Mouse (Mus musculus): ENCODE results near the gene Col18a1. TPM values are rescaled to one million over a fixed set of nuclear protein-coding genes. Genes with fewer than 3 reads are reported as not detected.

Gene Col18a1
- polyA plus RNA-seq, 1 experiment from 2014 or later = 178 TPM

DNA sequence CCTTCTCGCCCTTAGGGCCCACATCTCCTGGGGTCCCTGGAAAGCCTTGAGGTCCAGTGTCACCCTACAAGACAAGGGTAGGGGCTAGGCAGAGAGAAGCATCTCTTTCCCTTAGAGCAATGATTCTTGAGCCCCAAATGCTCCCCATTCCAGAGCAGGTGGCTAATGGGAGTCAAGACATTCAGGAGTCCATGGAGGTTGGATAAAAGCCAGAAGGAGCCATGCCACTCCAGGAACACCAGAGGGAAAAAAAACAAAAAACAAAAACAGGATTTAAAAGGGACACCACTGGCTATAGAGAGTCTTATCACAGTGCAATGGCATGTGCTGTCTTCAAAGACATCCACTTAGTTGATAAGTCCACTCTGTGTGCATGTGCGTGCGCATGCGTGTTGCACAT, 87.9 kb downstream of the Col18a1 start:
- DNase-seq (ENCODE audit: low spot score) = no peak
- Histone ChIP-seq H3K9ac (ENCODE audit: low read depth, low read length) (no peak overlapping the region), H3K36me3 (ENCODE audit: insufficient read depth, low read length) (peaks cover 42% of the 10 kb centered on the region), H3K9me3 (replicated peaks; ENCODE audit: low read length) (no peaks in the 10 kb centered on the region), H3K27me3 (ENCODE audit: insufficient read depth, low read length) (no peaks in the 10 kb centered on the region), H3K4me1 (replicated peaks; ENCODE audit: insufficient read depth, low read length) (no peaks in the 10 kb centered on the region), H3K27ac (peak overlapping the region; percentile 60), H3K4me2 (ENCODE audit: low read length) (no peak overlapping the region), H3K4me3 (replicated peaks; ENCODE audit: low read depth, low read length) (no peak overlapping the region)
- no peak for ATAC-seq (replicated peaks; ENCODE audit: low FRiP score, low read depth)
- TF ChIP-seq CTCF (IDR thresholded peaks at IDR 0.05; ENCODE audit: low read depth) = no peak
- 96% methylated on average over 4 of the region's 4 CpGs for WGBS

DNA sequence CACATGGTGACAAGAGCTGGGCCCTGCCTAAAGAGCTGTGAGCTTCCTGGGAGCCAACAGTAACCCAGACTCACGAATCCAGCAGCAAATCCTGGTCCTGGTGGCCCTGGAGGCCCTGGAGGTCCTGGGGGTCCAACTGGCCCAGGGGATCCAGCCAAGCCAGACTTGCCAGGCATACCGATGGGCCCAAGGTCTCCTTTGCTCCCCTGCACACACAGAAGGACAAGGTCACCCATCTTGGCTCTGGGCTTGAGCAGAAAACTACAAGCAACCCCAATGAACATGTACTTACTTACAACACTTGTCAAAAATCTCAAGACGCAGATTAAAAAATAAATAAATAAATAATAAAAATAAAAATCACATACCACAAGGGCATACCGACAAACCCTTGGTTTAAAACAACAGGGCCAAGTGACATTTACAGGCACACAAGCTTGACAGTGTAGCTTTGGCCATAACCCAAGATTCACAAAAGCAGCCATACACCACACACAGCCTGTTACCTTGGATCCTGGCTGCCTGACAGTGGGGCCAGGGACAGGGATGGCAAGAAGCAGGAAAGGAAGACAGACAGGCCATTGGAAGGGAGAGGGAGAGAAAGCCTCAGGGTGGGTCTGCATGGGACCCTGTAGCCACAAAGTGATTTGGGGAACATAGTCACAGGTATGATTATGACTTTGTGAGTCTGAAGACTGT, 91.9 kb downstream of the Col18a1 start:
- H3K36me3 ChIP-seq (ENCODE audit: insufficient read depth, low read length) = peaks cover 56% of the 10 kb centered on the region

DNA sequence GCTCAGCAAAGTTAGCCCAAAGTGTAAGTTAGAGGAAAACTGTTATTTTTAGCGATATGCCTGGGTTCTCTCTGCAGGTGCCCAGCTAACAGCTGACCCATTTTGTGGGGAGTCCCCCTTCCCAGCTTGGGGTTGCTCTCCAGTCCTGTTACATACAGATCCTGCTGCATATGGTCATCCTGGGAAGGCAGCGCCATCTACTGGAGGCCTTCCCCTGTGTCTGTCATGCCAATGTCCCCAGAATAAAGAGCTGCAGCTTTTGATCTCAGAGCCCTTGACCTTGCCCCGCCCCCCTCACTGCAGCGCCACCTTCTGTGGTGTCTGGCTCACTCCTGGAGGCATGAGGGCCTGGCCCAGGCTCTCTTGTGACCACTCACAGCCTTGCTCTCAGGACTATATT, 96.3 kb downstream of the Col18a1 start:
- peak; percentile 66 for DNase-seq (ENCODE audit: low spot score)
- H3K27ac ChIP-seq = no peak overlapping the region
- no peak overlapping the region for H3K4me2 ChIP-seq (ENCODE audit: low read length)
- 58% methylated on average over 4 of the region's 4 CpGs for WGBS
- TF ChIP-seq CTCF (IDR thresholded peaks at IDR 0.05; ENCODE audit: low read depth) = peak; percentile 80
- no peaks in the 10 kb centered on the region for H3K27me3 ChIP-seq (ENCODE audit: insufficient read depth, low read length)
- no peak for ATAC-seq (replicated peaks; ENCODE audit: low FRiP score, low read depth)
- H3K9me3 ChIP-seq (replicated peaks; ENCODE audit: low read length) = no peaks in the 10 kb centered on the region
- no peak overlapping the region for H3K4me3 ChIP-seq (replicated peaks; ENCODE audit: low read depth, low read length)
- H3K36me3 ChIP-seq (ENCODE audit: insufficient read depth, low read length) = peaks cover 49% of the 10 kb centered on the region
- no peaks in the 10 kb centered on the region for H3K4me1 ChIP-seq (replicated peaks; ENCODE audit: insufficient read depth, low read length)
- H3K9ac ChIP-seq (ENCODE audit: low read depth, low read length) = no peak overlapping the region

More for the DNA sequence above, 91.9 kb downstream of the Col18a1 start:
- no peaks in the 10 kb centered on the region for H3K4me1 ChIP-seq (replicated peaks; ENCODE audit: insufficient read depth, low read length)
- no peak for TF ChIP-seq CTCF (IDR thresholded peaks at IDR 0.05; ENCODE audit: low read depth)
- H3K4me2 ChIP-seq (ENCODE audit: low read length) = no peak overlapping the region
- H3K4me3 ChIP-seq (replicated peaks; ENCODE audit: low read depth, low read length) = no peak overlapping the region
- no peaks in the 10 kb centered on the region for H3K9me3 ChIP-seq (replicated peaks; ENCODE audit: low read length)
- 81% methylated on average over 4 of the region's 4 CpGs for WGBS
- H3K27me3 ChIP-seq (ENCODE audit: insufficient read depth, low read length) = no peaks in the 10 kb centered on the region
- H3K27ac ChIP-seq = no peak overlapping the region
- DNase-seq (ENCODE audit: low spot score) (no peak), ATAC-seq (replicated peaks; ENCODE audit: low FRiP score, low read depth) (no peak)
- no peak overlapping the region for H3K9ac ChIP-seq (ENCODE audit: low read depth, low read length)

DNA sequence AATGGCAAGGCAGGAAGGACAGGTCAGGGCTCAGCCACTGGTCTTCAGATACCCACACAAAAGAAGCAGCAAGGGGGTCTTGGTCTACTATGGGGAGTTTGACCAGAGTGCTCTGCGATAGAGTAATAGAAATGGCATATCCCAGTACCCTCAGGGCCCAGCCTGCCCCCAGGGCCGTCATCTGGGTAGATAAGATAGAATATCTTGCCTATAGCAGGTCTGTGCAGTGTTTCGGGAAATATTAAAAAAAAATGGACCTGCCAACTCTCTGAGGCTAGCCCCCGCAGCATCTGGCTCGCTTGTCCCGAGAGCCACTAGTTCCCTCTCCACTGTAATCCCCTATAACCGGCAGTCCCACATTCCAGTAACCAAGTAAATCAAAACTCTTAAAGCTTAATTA, 97.9 kb downstream of the Col18a1 start:
- Histone ChIP-seq H3K27me3 (ENCODE audit: insufficient read depth, low read length) (no peaks in the 10 kb centered on the region), H3K9ac (ENCODE audit: low read depth, low read length) (no peak overlapping the region), H3K4me2 (ENCODE audit: low read length) (no peak overlapping the region), H3K36me3 (ENCODE audit: insufficient read depth, low read length) (peaks cover 48% of the 10 kb centered on the region), H3K4me1 (replicated peaks; ENCODE audit: insufficient read depth, low read length) (no peaks in the 10 kb centered on the region), H3K27ac (no peak overlapping the region), H3K4me3 (replicated peaks; ENCODE audit: low read depth, low read length) (no peak overlapping the region), H3K9me3 (replicated peaks; ENCODE audit: low read length) (no peaks in the 10 kb centered on the region)
- no peak for TF ChIP-seq CTCF (IDR thresholded peaks at IDR 0.05; ENCODE audit: low read depth)
- DNase-seq (ENCODE audit: low spot score) (no peak), ATAC-seq (replicated peaks; ENCODE audit: low FRiP score, low read depth) (no peak)
- 94% methylated on average over 7 of the region's 7 CpGs for WGBS

DNA sequence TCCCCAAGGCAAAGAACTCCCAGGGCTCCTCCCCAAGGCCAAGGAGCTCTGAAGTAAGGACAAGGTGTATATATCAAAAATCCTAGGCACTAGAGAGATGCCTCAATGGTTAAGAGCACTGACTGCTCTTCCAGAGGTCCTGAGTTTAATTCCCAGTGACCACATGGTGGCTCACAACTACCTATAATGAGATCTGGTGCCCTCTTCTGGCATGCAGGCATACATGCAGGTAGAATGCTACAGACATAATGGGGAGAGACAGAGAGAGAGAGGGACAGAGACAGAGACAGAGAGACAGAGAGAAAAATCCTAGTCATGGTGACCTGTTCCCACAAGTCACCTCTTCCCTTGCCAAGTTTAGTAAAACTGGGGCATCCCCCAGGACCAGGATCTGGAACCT, 101.7 kb downstream of the Col18a1 start:
- Histone ChIP-seq H3K27me3 (ENCODE audit: insufficient read depth, low read length) (no peaks in the 10 kb centered on the region), H3K4me1 (replicated peaks; ENCODE audit: insufficient read depth, low read length) (no peaks in the 10 kb centered on the region), H3K36me3 (ENCODE audit: insufficient read depth, low read length) (peaks cover 44% of the 10 kb centered on the region), H3K4me3 (replicated peaks; ENCODE audit: low read depth, low read length) (no peak overlapping the region), H3K27ac (no peak overlapping the region), H3K4me2 (ENCODE audit: low read length) (no peak overlapping the region), H3K9me3 (replicated peaks; ENCODE audit: low read length) (no peaks in the 10 kb centered on the region), H3K9ac (ENCODE audit: low read depth, low read length) (no peak overlapping the region)
- ATAC-seq (replicated peaks; ENCODE audit: low FRiP score, low read depth) (no peak), DNase-seq (ENCODE audit: low spot score) (no peak)
- peak; percentile 55 for TF ChIP-seq CTCF (IDR thresholded peaks at IDR 0.05; ENCODE audit: low read depth)

DNA sequence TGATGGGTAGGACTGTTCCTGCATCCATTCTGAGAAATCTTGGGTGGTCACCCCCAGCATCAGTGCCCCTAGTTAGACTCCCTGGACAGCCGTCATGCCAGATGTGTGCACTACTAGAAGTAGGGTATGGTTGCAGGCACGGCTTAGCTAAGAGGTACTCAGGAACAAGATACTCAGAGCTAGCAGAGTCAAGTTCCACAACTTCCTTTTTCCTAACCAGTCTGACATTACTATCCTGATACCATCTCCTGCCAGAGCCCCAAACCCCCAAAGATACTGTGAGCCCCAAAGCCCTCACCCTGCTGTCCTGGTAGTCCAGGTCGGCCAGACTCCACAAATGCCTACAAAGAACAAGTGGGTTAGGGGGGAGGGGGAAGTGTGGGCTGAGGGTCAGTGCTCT, 102.1 kb downstream of the Col18a1 start:
- no peak for TF ChIP-seq CTCF (IDR thresholded peaks at IDR 0.05; ENCODE audit: low read depth)
- WGBS = 96% methylated on average over 3 of the region's 3 CpGs
- Histone ChIP-seq H3K4me1 (replicated peaks; ENCODE audit: insufficient read depth, low read length) (no peaks in the 10 kb centered on the region), H3K36me3 (ENCODE audit: insufficient read depth, low read length) (peaks cover 44% of the 10 kb centered on the region), H3K4me2 (ENCODE audit: low read length) (no peak overlapping the region), H3K27me3 (ENCODE audit: insufficient read depth, low read length) (no peaks in the 10 kb centered on the region), H3K27ac (no peak overlapping the region), H3K9ac (ENCODE audit: low read depth, low read length) (no peak overlapping the region), H3K9me3 (replicated peaks; ENCODE audit: low read length) (no peaks in the 10 kb centered on the region), H3K4me3 (replicated peaks; ENCODE audit: low read depth, low read length) (no peak overlapping the region)
- DNase-seq (ENCODE audit: low spot score) (no peak), ATAC-seq (replicated peaks; ENCODE audit: low FRiP score, low read depth) (no peak)
